Mouse (Mus musculus): Measurements from ENCODE around the gene Senp8.
"Not testable (repeated sequence)": the region's sequence is repeated elsewhere in the genome, so short reads cannot be mapped to it uniquely, and the experiment has no call there.

Gene Senp8

GRCm38 (mm10) chr9:59750267-59751065 lies at the start of gene Senp8, which contains the start of gene Myo9a:
Senp8 (minus strand) TSS chr9:59750710.
Myo9a (plus strand) TSS chr9:59750896.
- in situ Hi-C loops (cut with MboI; ENCODE audit: low pct_unique_long_range_greater_than_20kb in 1 of 2, low sequenced_read_pairs in 2 of 2, unreplicated experiment in 1 of 2): no loop called here

- in situ Hi-C loops (cut with MboI; ENCODE audit: low pct_unique_long_range_greater_than_20kb in 1 of 2, low sequenced_read_pairs in 2 of 2, unreplicated experiment in 1 of 2): not testable (repeated sequence)
Measured at GRCm38 (mm10) chr9:59766966-59767461, 16.5 kb upstream of the Senp8 start.

- in situ Hi-C loops (cut with MboI; ENCODE audit: low pct_unique_long_range_greater_than_20kb in 1 of 2, low sequenced_read_pairs in 2 of 2, unreplicated experiment in 1 of 2): no loop called here
Measured at GRCm38 (mm10) chr9:59760515-59760914, 10.0 kb upstream of the Senp8 start.

- in situ Hi-C loops (cut with MboI; ENCODE audit: low pct_unique_long_range_greater_than_20kb in 1 of 2, low sequenced_read_pairs in 2 of 2, unreplicated experiment in 1 of 2): not testable (repeated sequence)
Measured at GRCm38 (mm10) chr9:59757016-59757415, 6.5 kb upstream of the Senp8 start.

- in situ Hi-C loops (cut with MboI; ENCODE audit: low pct_unique_long_range_greater_than_20kb in 1 of 2, low sequenced_read_pairs in 2 of 2, unreplicated experiment in 1 of 2): no loop called here
Measured at GRCm38 (mm10) chr9:59755199-59755598, 4.7 kb upstream of the Senp8 start.

- in situ Hi-C loops (cut with MboI; ENCODE audit: low pct_unique_long_range_greater_than_20kb in 1 of 2, low sequenced_read_pairs in 2 of 2, unreplicated experiment in 1 of 2): no loop called here
Measured at GRCm38 (mm10) chr9:59751966-59752365, 1.5 kb upstream of the Senp8 start.

- in situ Hi-C loops (cut with MboI; ENCODE audit: low pct_unique_long_range_greater_than_20kb in 1 of 2, low sequenced_read_pairs in 2 of 2, unreplicated experiment in 1 of 2): no loop called here
Measured at GRCm38 (mm10) chr9:59751066-59751581, 614 bp upstream of the Senp8 start.

- in situ Hi-C loops (cut with MboI; ENCODE audit: low pct_unique_long_range_greater_than_20kb in 1 of 2, low sequenced_read_pairs in 2 of 2, unreplicated experiment in 1 of 2): no loop called here
Measured at GRCm38 (mm10) chr9:59749581-59750265, 787 bp downstream of the Senp8 start.

GRCm38 (mm10) chr9:59748969-59749368 lies 1.5 kb downstream of the Senp8 start:
- in situ Hi-C loops (cut with MboI; ENCODE audit: low pct_unique_long_range_greater_than_20kb in 1 of 2, low sequenced_read_pairs in 2 of 2, unreplicated experiment in 1 of 2): no loop called here

- in situ Hi-C loops (cut with MboI; ENCODE audit: low pct_unique_long_range_greater_than_20kb in 1 of 2, low sequenced_read_pairs in 2 of 2, unreplicated experiment in 1 of 2): no loop called here
Measured at GRCm38 (mm10) chr9:59748387-59748786, 2.1 kb downstream of the Senp8 start.

GRCm38 (mm10) chr9:59743903-59744302 lies 6.6 kb downstream of the Senp8 start:
- in situ Hi-C loops (cut with MboI; ENCODE audit: low pct_unique_long_range_greater_than_20kb in 1 of 2, low sequenced_read_pairs in 2 of 2, unreplicated experiment in 1 of 2): no loop called here

- in situ Hi-C loops (cut with MboI; ENCODE audit: low pct_unique_long_range_greater_than_20kb in 1 of 2, low sequenced_read_pairs in 2 of 2, unreplicated experiment in 1 of 2): no loop called here
Measured at GRCm38 (mm10) chr9:59740593-59740992, 9.9 kb downstream of the Senp8 start.

- in situ Hi-C loops (cut with MboI; ENCODE audit: low pct_unique_long_range_greater_than_20kb in 1 of 2, low sequenced_read_pairs in 2 of 2, unreplicated experiment in 1 of 2): no loop called here
Measured at GRCm38 (mm10) chr9:59735394-59735793, 15.1 kb downstream of the Senp8 start.

- in situ Hi-C loops (cut with MboI; ENCODE audit: low pct_unique_long_range_greater_than_20kb in 1 of 2, low sequenced_read_pairs in 2 of 2, unreplicated experiment in 1 of 2): no loop called here
Measured at GRCm38 (mm10) chr9:59733075-59733474, 17.4 kb downstream of the Senp8 start.

- in situ Hi-C loops (cut with MboI; ENCODE audit: low pct_unique_long_range_greater_than_20kb in 1 of 2, low sequenced_read_pairs in 2 of 2, unreplicated experiment in 1 of 2): no loop called here
Measured at GRCm38 (mm10) chr9:59731136-59731535, 19.4 kb downstream of the Senp8 start.

GRCm38 (mm10) chr9:59727569-59728286 lies 22.8 kb downstream of the Senp8 start:
- in situ Hi-C loops (cut with MboI; ENCODE audit: low pct_unique_long_range_greater_than_20kb in 1 of 2, low sequenced_read_pairs in 2 of 2, unreplicated experiment in 1 of 2): loop anchor here in 1 of 2 experiments (10.0 kb wide), 1 partner anchor 227 kb away; no protein-coding TSS in a partner anchor

- in situ Hi-C loops (cut with MboI; ENCODE audit: low pct_unique_long_range_greater_than_20kb in 1 of 2, low sequenced_read_pairs in 2 of 2, unreplicated experiment in 1 of 2): loop anchor here in 1 of 2 experiments (10.0 kb wide), 1 partner anchor 229 kb away; no protein-coding TSS in a partner anchor
Measured at GRCm38 (mm10) chr9:59725515-59725914, 25.0 kb downstream of the Senp8 start.

GRCm38 (mm10) chr9:59723791-59724442 lies 26.6 kb downstream of the Senp8 start:
- in situ Hi-C loops (cut with MboI; ENCODE audit: low pct_unique_long_range_greater_than_20kb in 1 of 2, low sequenced_read_pairs in 2 of 2, unreplicated experiment in 1 of 2): loop anchor here in 1 of 2 experiments (10.0 kb wide), 1 partner anchor 231 kb away; no protein-coding TSS in a partner anchor
